Mouse (Mus musculus) 416B (cell line): ENCODE results near the gene D8Ertd738e.
A peak's percentile ranks its signal among the peaks of the same experiment; 100 is the strongest.

Experiments
- DNase-seq: peaks from one replicate; pipeline ENCODE4 v3.0.0; 2011; ENCODE audit warnings: low read depth

The D8Ertd738e gene

DNA sequence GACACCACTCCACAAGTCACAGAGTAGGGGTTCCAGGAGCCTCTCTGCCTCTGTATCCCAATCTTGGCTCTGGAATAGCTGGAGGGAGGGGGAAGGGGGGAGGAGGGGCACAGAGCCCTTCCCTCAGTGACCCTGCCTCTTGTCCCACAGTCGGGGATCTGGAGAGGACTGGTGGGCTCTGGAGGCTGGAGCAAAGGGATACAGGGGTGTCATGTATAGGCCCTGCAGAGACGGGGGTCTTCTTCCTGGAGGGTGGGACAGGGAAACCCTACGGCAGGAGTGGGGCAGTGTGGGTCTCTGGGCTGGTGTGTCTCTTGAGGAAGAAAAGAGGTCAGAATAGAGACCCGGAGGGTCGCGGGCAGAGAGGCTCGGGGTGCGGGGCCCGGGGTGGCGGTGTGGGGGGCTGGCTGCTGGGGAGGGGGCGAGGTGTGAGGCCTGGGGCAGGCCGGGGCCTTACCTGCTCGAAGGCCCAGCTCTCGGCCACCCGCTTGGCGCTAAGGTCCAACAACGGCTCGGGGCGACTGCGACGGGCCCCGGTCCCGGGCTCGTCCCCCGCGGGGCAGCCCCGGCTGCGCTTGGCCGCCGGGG, 13.0 kb downstream of the D8Ertd738e start:
- DNase-seq = no peak

DNA sequence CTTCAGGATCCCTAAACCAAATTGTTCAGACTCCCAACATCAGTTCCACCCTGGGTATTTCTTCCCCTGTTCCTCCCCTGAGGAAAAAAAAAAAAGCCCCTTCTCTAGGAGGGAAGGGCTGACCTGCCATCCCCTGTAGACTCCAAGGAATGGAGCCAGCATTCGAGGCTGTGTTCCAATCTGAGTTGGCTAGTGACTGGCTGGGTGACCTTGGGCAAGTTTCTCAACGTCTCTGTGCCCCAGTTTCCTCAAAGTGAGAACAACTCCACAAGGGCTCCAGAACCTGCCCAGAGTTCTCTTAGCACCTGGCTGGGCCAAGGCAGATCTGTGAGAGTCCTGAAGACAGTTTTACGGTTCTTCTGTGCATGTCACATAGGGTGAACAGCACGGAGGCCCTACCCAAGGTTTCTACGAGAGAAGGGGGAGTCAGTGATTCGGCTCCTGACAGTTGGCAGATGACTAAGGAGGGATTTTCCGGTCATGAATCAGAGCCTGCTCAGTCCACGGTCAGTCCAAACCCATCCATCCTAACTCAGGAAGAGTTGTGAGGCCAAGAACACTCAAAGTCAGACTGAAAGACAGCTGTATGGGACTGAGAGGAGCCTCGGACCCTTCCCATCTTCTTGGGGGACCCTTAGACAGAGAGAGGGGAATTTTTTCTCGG, 13.6 kb downstream of the D8Ertd738e start:
- DNase-seq = peak; percentile 66

DNA sequence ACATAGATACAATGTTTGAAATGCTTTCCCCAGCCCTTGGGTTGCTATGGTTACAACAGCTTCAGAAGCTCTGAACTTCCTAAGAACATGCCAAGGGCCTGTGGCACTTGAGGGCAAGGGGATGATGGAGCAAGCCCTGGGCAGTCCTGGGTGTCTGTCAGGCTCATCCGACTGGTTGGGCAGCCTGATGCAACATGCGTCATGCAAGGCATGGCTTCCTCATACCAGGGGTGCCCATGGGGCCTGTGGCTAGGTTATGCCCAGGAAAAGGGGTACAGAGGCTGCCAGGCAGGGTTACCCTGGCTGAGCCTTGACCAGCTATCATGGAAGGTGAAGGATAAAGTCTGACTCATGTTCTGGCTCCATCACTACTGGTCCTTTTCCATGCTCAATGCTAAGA, 16.5 kb downstream of the D8Ertd738e start:
- DNase-seq = peak; percentile 21

DNA sequence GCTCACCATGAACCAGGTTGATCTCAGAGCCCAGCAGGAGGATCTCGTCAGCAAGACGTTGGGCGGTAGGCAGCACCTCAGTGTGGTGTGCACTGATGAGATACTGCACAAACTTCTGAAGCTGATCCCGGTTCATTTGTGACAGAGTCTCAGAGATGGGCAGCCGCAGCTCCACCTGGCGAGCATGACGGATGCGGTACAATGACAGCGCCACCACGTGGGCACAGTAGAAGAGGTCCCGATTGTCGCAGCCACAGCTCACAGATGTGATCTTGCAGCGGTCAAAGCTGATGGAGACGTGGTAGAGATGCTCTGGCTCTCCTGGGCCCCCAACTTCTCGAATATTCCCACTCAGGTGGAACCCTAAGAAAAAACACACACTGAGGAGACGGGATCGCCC, 18.8 kb downstream of the D8Ertd738e start:
- DNase-seq = no peak

DNA sequence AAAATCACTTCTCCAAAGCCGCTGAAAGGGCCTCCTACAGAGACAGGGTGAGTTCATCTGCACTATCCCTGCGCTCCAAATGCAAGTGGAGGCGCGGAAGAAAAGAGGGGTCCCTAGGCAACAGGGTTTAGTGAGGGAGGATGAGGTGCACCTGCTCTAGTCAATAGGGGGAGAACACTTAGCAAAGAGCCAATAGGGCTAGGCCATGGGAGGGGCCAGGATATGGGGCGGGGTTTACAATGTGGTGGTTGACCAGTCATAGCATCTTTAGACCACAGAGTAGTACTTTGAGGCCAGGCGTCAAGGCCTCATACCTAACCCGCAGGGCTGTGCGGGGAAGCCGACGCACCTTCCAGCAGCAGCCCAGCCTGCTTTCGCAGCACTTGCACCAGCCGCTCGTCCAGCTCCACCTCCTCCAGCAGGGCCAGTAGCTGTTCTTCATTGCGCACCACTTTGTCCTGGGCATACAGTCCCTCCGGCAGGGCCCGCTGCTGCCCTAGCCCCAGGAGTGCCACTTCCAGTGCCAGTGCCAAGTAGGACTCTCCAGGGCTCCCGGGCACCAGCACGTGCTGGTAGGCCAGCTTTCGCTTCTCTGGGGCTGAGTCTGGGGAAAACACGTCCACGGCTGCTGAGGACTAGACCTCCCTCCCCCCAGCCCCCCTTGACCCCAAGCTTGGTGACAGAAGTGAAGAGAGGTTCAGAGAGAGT, 26.0 kb downstream of the D8Ertd738e start:
- DNase-seq = no peak

DNA sequence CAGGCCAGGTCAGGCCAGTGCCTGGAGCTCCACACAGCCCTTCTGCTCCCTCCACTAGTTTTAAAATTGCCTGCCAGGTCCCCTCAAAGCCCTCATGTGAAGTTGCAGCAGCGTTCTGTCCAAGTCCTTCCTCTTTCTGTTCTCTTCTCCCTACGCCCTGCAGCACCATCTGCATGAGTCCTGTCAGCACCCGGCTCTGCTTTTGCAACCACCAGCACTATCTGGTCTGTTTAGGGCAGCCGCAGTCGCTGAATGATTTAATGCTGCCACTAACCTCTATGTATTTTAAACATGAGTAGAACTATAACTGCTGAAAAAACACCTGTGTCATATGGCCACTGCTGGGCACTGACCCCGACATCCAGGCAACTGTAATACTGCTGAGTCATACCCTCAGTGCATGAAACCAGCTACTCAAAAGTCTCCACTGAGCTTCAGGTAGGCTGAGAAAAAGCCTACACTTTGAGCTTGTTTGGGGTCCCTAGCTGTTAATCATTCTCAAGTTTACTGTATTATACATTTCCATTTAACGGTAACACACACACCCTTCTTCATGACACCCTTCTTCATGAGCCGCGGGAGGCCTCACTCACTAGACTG, 26.9 kb downstream of the D8Ertd738e start:
- peak; percentile 37 for DNase-seq

DNA sequence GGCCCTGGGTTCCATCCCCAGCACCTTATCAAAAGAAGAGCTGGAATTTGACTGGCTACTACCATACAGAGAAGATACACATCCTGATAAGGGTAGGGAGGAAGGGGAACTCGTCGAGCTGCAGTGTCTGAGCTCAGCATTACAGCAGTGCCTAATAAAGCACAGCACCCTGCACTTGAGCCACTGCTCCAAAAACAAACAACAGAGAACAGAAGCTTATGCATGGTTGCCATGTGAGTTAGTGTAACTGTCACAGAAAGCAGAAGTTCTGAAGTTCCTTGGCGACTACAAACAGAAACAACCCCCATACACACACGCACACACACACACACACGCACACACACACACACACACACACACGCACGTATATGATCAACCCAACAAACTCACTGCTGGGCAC, 29.4 kb downstream of the D8Ertd738e start:
- DNase-seq = no peak

DNA sequence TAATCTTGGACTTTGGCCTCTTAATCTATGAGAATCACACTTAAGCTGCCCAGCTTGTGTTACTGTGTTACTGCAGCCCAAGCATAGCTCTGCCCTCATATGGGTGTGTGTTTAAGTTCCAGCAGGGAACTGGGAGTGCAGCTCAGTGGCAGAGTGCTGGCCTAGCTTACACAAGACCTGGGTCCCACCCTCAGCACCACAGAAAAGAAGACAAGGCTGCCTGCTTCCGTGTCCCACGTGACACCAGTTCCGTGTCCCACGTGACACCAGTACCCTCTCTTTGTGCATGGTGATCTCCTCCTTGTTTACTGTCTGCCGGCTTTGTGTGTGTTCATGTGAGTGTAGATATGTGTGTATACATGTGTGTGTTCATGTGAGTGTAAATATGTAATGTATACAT, 31.4 kb downstream of the D8Ertd738e start:
- DNase-seq = no peak

DNA sequence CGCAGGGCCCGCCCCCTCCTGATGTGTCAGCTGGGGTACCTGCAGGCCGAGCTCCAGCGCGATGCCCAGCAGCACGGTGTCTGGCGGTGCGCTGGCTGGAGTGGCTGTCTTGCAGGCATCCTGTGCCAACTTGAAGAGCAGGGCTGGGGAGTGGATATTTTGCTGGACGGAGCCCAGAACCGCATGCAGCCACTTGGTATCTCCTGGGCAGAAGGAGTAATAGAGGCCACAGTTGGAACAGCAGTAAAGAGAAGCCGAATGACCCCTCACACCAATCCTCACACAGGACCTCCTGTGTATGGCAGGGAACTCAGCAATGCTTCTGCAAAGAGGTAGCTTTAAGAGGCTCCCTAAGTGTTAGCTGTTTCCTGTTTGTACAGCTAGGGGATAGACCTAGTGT, 32.3 kb downstream of the D8Ertd738e start:
- no peak for DNase-seq

DNA sequence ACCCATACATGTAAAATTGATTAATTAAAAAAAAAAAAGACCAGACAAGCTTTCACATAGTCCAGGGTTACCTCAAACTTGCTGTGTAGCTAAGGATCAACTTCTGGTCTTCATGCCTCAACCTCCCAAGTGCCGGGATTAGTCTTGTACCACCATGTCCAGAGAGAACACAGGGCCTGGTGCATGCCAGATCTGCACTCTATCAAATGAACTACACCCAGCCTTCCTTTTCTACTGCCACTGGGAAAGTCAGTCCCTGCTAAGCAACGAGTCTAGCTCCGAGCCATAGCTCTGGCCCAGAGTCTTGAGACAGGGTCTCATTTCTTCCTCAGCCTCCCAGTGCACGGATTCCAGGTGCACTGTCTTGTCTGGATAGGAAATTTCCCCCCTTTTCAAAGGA, 36.2 kb downstream of the D8Ertd738e start:
- DNase-seq = no peak

DNA sequence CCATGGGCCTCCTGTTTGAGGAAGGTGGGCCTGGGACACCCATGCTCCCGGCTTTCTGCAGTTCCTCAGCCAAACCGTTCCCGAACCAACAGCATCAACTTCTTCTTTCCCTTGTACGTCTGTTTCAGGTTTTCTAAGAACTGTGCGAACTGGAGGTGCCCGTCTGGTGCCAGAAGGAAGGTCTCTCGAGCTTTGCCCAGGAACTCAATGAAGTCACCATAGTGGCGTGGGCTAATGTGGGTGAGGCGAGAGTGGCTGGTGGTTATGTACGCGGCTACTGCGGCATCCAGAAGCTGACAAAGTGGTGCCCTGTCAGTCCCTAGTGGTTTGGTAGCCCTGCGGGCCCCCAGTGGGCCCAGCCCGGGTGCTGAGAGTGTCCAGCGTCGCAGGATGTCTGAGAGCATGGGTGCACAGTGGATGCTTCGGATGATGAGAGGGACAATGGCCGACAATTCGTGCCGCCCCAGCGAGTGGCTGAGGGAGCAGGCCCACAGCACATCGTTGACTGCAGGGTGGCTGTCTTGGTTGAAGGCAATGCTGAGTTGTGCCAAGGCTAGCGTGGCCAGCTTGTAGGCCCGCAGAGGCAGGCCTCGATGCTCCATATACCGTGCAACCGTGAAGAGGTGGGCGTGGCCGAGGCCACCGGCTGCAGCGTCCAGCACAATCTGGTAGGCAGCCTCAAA, 37.5 kb downstream of the D8Ertd738e start:
- no peak for DNase-seq

DNA sequence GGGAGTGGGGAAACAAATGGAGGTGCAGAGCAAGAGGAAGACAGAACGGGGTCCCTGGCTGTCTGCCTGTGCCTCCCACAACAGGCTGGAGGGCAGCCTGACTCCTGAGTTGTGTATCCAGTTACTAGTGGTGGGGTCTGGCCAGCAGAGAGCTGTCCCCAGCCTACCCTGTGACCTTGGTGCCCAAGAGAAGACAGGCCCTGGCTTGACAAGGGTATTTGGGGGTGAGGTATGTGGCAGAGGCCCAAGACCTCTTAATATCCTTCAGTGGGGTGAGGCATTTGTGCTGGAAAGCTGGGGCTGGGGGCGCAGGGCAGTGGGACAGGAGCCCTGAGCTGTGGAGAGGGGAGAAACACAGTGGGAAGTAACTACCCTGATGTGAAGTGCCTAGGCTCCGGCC, 38.3 kb downstream of the D8Ertd738e start:
- no peak for DNase-seq

DNA sequence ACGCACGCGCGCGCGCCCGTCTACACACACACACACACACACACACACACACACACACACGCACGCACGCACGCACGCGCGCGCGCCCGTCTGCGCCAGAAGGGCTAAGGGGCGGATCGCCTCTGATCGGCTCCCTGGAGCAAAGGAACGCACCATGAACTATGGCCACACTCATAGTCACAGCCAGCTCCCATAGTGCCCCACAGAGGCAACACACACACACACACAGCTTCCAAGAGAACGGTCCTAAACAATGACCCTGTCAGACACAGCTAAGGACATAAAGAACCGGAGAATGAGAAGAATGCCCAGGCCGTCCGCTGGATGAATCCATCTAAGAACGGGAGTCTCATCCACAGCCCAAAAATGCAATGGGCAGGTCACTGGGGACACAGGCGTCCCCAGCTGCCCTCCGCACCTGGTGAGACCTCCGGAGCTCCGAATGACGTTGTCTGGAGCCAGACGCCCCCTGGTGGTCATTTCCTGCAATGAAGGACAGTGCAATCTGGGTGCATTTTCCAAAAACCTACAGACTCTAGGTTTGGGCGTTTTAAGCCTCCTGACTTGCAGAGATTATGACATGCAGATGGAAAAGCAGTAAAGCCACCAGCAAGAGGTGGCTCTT, 39.2 kb downstream of the D8Ertd738e start:
- peak; percentile 79 for DNase-seq

DNA sequence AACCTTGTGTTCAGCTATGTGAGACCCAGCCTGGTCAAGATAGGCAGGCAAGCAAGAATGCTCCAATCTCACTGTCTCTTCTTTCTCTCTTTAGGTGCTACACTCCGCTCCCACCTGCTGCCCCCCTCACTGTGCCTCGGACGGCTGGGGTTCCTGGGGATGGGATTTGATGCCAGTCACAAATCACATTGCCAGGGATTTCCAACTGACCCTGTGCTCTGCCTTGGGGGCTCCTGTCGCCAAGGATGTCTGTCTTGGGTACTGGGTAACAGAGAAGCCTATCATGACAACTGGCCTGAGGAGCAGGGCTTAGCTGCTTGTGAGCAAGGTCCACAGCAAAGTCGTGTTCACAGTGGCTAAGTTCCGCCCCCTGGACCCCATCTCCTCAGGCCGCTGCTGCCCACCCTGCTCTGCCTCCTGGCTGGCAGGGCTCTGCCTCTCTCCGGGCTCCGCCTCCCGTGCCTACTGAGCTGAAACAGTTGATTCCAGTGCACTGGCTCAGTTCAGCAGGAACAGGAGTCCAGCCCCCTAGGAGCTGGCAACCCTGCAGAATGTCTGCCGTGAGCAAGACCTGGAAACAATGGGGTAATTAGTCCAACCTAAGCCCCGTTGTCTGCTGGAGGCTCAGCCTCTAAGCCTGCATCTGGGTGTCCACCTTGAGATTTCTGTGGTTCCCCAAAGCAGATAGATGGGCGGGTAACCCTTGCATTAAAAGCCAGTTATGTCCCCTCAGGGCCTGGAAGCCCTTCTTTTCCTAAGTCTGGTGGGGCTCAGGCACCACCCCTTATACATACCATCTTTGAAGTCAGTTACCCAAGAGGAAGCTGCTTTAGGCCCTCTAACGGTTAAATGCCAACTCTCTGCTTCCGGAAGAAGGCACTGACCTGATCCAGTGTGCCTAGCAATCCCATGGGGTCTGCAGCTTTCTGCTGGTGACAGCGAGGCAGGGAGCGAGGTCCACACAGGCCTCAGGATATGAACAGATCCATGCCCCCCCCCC, 40.8 kb downstream of the D8Ertd738e start:
- DNase-seq = peak; percentile 58

DNA sequence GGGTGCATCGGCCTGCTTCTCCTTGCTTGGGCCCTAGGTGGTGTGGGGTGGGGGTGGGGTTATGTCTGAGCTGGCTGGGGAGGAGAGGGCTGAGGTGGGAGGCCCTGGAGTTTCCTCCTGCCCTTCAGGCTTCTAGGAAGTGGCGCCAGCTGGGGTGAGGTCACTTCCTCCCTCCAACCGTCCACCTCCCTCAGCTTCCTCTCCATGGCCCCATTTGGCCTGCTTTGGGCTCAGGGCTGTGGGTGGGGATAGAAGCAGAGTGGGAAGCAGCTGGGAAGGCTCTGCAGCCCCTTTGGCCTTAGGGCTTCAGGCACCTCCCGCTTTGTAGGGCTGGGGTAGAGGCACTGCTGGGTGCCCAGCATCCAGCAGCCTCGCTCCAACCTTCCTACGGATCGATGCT, 41.7 kb downstream of the D8Ertd738e start:
- peak; percentile 95 for DNase-seq

DNA sequence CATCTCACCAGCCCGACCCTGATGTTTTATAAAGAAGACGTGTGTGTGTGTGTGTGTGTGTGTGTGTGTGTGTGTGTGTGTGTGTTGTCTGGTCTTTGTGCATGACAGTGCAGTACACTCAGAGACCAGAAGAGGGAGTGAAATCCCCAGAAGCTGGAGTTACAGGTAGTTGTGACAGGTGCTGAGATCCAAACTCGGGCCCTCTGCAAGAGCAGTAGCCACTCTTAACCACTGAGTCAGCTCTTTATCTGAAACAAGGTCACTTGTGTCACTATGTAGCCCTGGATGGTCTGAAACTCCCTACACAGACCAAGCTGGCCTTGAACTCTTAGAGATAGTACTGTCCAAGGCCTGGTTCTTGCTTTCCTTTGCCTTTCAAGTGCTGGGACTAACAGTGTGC, 42.9 kb downstream of the D8Ertd738e start:
- DNase-seq = no peak

DNA sequence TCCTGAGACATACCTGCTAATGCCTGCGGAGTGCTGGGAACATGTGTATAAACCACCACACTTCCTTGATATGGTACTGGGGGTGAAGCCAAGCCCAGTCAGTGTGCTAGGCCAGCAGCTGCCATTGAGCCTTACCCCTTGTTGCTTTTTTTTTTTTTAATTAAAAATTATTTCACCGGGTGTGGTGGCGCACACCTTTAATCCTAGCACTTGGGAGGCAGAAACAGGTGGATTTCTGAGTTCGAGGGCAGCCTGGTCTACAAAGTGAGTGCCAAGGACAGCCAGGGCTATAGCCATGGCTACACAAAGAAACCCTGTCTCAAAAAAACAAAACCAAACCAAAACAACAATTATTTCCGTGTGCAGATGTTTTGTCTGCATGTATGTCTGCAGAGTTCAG, 44.4 kb downstream of the D8Ertd738e start:
- DNase-seq = no peak

DNA sequence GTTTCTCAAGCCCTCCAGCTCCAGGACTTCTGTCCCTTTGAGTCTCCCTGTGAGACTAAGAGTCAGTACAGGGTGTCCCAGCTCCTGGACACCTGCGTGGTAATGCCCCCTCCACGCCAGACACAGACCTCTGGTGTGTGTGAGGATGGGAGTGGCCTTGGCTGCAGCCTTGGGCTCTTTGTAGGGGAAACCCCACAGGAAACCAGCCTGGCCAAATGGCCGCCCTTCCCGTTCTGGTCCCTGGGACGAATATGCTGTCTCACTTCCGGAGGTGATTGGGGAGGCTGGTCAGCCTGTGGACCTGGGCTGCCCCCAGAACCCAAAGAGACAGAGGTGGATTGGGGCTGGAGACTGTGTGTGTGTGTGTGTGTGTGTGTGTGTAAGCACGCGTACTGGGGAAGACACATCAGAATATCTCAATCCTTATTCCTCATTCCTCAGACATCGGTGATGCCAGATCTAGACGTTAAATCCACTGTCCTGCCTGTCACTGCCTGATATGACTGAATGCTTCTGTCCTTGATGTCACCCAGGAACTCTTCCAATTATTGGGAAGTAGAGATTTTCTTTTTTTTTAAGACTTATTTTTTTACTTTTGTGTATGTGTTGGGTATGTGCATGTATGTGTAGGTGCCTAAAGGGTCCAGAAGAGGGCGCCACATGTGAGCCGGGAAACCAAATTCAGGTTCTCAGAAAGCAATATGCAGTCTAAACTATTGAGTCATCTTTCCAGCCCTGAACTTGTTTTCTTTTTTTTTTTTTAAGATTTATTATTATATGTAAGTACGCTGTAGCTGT, 45.3 kb downstream of the D8Ertd738e start:
- peak; percentile 97 for DNase-seq

DNA sequence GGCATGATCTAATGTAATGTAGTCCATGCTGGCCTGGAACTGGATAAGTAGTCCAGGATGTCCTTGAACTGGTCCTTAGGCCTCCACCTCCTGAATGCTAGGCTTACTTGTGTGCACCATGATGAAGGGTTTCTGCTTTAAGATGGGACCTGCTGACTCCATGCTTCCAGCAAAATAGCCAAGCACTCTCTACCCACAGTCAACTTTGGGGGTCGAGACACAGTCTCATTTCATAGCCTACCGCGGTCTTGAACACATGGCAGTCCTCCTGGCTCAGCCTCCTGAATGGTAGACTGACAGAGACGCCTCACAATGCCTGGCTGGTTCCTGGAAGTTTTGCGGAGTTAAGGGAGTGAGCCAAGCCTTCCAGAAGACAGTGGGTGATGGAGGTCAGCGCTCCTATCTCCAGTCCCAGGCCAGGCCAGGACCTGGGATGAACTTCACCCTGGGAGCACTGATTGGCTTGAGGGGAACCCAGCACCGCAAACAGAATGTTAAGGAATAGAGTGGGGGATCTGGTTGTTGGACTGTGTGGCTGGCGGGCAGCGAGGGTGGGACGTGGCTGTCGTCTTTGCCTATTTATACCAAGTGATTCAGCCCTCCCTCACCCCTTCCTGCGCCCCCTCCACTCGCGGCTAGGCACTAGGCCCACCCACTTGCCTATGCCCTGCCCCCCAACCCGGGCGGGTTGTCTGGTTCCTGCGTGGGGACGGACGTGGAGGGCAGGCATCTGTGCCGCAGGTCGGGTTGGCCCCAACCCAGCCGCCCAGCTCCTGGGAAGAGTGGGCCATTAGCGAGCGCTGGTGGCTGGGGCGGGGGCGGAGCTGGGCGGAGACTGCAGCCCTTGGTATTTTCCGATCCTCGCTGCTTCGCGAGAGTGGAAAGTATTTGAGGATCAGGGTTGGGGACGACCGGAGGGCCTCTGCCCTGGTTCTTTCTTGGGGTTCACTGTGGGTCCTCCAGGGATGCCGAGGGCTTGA, 46.3 kb downstream of the D8Ertd738e start:
- DNase-seq = peak; percentile 91
